Mouse (Mus musculus): ENCODE measurements around the gene Tsga13. TPM values are rescaled to one million over a fixed set of nuclear protein-coding genes. Genes with fewer than 3 reads are reported as not detected.

Tsga13 gene
- total RNA-seq (2021): under 1 TPM in 1 of 2 experiments, not detected in 1; 0.43 TPM
- long read RNA-seq, partial matches to known transcripts: 0 of 2 reads
- long read RNA-seq, other reads (novel, unspliced or antisense): 2 of 2 reads

GRCm38 (mm10) chr6:30915473-30915872 is at the start of gene Tsga13:
Gene Tsga13 (minus strand): TSS chr6:30915573.
- no peak for DNase-seq (ENCODE audit: low spot score in 2 of 2)

GRCm38 (mm10) chr6:30958736-30959540 is 43.6 kb upstream of the Tsga13 start, which contains the start of gene Klf14:
Gene Klf14 (minus strand): TSS chr6:30959078.
- peak; percentile 36 to 39 for DNase-seq (ENCODE audit: low spot score in 2 of 2)

GRCm38 (mm10) chr6:30957784-30958735 is 42.7 kb upstream of the Tsga13 start:
- DNase-seq (ENCODE audit: low spot score in 2 of 2): peak; percentile 49 to 55

GRCm38 (mm10) chr6:30939264-30939663 is 23.9 kb upstream of the Tsga13 start:
- no peak for DNase-seq (ENCODE audit: low spot score in 2 of 2)

GRCm38 (mm10) chr6:30922821-30923220 is 7.4 kb upstream of the Tsga13 start:
- no peak for DNase-seq (ENCODE audit: low spot score in 2 of 2)

GRCm38 (mm10) chr6:30921826-30922225 is 6.5 kb upstream of the Tsga13 start:
- no peak for DNase-seq (ENCODE audit: low spot score in 2 of 2)

- peak; percentile 32 to 40 for DNase-seq (ENCODE audit: low spot score in 2 of 2)
Measured at GRCm38 (mm10) chr6:30920834-30921675, 5.7 kb upstream of the Tsga13 start.

GRCm38 (mm10) chr6:30907970-30908369 is 7.4 kb downstream of the Tsga13 start:
- DNase-seq (ENCODE audit: low spot score in 2 of 2): no peak

- no peak for DNase-seq (ENCODE audit: low spot score in 2 of 2)
Measured at GRCm38 (mm10) chr6:30904911-30905310, 10.5 kb downstream of the Tsga13 start.

- no peak for DNase-seq (ENCODE audit: low spot score in 2 of 2)
Measured at GRCm38 (mm10) chr6:30904033-30904432, 11.3 kb downstream of the Tsga13 start.

- DNase-seq (ENCODE audit: low spot score in 2 of 2): no peak
Measured at GRCm38 (mm10) chr6:30897520-30897919, 17.9 kb downstream of the Tsga13 start.

- no peak for DNase-seq (ENCODE audit: low spot score in 2 of 2)
Measured at GRCm38 (mm10) chr6:30896986-30897327, 18.4 kb downstream of the Tsga13 start.

GRCm38 (mm10) chr6:30896195-30896985 is 19.0 kb downstream of the Tsga13 start, which contains the start of gene Copg2:
Gene Copg2 (minus strand): TSS chr6:30896794.
- DNase-seq (ENCODE audit: low spot score in 2 of 2): peak; percentile 94 to 97

- peak in 1 of 2 experiments; percentile 23 for DNase-seq (ENCODE audit: low spot score in 2 of 2)
Measured at GRCm38 (mm10) chr6:30895819-30896194, 19.6 kb downstream of the Tsga13 start.

- DNase-seq (ENCODE audit: low spot score in 2 of 2): no peak
Measured at GRCm38 (mm10) chr6:30893081-30893480, 22.3 kb downstream of the Tsga13 start.

GRCm38 (mm10) chr6:30891761-30892160 is 23.6 kb downstream of the Tsga13 start:
- DNase-seq (ENCODE audit: low spot score in 2 of 2): no peak

- DNase-seq (ENCODE audit: low spot score in 2 of 2): no peak
Measured at GRCm38 (mm10) chr6:30884856-30885255, 30.5 kb downstream of the Tsga13 start.

GRCm38 (mm10) chr6:30883491-30883890 is 31.9 kb downstream of the Tsga13 start:
- DNase-seq (ENCODE audit: low spot score in 2 of 2): no peak

GRCm38 (mm10) chr6:30876661-30877060 is 38.7 kb downstream of the Tsga13 start:
- DNase-seq (ENCODE audit: low spot score in 2 of 2): no peak

GRCm38 (mm10) chr6:30866501-30866900 is 48.9 kb downstream of the Tsga13 start:
- DNase-seq (ENCODE audit: low spot score in 2 of 2): no peak
